Mouse (Mus musculus) stomach, embryonic 14.5 days (tissue): ENCODE results near the gene H13. TPM values are rescaled to one million over a fixed set of nuclear protein-coding genes. Genes with fewer than 3 reads are reported as not detected.

Experiments used
- ATAC-seq: fragments of 200-750 bp; cut with Nextera tagmentation; 2 replicates; pipeline ENCODE4 v1.8.0; 2017; ENCODE audit warnings: low read depth, moderate TSS enrichment; ENCODE audit not compliant: insufficient number of reproducible peaks, insufficient read depth, low FRiP score
- H3K27ac ChIP-seq: fragments of 300-500 bp; sonication (generic); 2 replicates; pipeline ENCODE4 v1.5.1; 2014; ENCODE audit warnings: mild to moderate bottlenecking, low read length, moderate library complexity, mixed read lengths
- H3K27me3 ChIP-seq: fragments of 300-500 bp; sonication (generic); 2 replicates; pipeline ENCODE4 v1.6.1; 2014; ENCODE audit warnings: low read length, control low read depth, mixed read lengths; ENCODE audit not compliant: control insufficient read depth, insufficient read depth
- H3K36me3 ChIP-seq: fragments of 300-500 bp; sonication (generic); 2 replicates; pipeline ENCODE4 v1.6.1; 2014; ENCODE audit warnings: mild to moderate bottlenecking, control low read depth, low read length, moderate library complexity, mixed read lengths; ENCODE audit not compliant: control insufficient read depth, insufficient read depth
- H3K4me1 ChIP-seq: fragments of 300-500 bp; sonication (generic); 2 replicates; pipeline ENCODE4 v1.6.1; 2014; ENCODE audit warnings: low read length, control low read depth, mixed read lengths; ENCODE audit not compliant: control insufficient read depth, insufficient read depth
- H3K4me2 ChIP-seq: fragments of 300-500 bp; sonication (generic); replicated peaks from 2 replicates; pipeline ENCODE4 v1.6.1; 2014; ENCODE audit warnings: low read depth, low read length, control low read depth
- H3K4me3 ChIP-seq: fragments of 300-500 bp; sonication (generic); 2 replicates; pipeline ENCODE4 v1.5.1; 2014; ENCODE audit warnings: low read depth, low read length, control low read depth
- H3K9ac ChIP-seq: fragments of 300-500 bp; sonication (generic); replicated peaks from 2 replicates; pipeline ENCODE4 v1.6.1; 2014; ENCODE audit warnings: low read depth, mild to moderate bottlenecking, control low read depth, low read length, moderate library complexity, mixed read lengths
- H3K9me3 ChIP-seq: fragments of 300-500 bp; sonication (generic); 2 replicates; pipeline ENCODE4 v1.6.1; 2016; ENCODE audit warnings: low read depth, low read length, control low read depth; ENCODE audit not compliant: control insufficient read depth
- WGBS: fragments of 180-500 bp; shearing (Covaris S2); extraction: QIAGEN DNeasy Blood & Tissue Kit; methylation state at CpG from one replicate; pipeline ENCODE4 v1.1.7; 2014; 5-methylcytosine and 5-hydroxymethylcytosine counted together
- polyA plus RNA-seq: library from polyadenylated mRNA; unstranded; fragments of >200 nt; fragmentation: Nextera tagmentation; extraction: Ambion mirVana; gene quantifications from 2 replicates; pipeline ENCODE4 v1.2.1, GENCODE M21; 2014

H13 gene
- polyA plus RNA-seq, 1 experiment from 2014 or later, result 122 TPM

DNA sequence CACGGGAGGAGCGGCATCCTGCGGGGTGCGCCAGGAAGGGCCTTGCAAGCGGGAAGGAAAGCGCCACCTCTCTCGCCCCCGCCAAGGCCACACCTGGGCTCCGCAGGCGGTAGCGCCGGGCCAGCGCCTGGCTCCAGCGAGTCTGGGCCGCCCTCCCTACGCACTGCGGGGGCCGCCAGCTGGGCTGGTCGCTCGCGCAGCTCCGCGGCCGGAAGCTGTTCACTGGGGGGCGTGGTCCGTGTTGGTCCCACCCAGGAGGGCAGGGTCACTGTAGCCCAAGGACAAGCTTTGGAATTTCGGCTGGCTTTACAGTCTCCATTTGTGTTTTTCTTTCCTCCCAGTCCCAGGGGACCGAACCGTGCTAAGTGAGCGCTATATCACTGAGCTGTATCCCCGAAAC lies 38.4 kb downstream of the H13 start:
- H3K9ac ChIP-seq, result peak overlapping the region; percentile 55
- WGBS, result 2% methylated on average over 31 of the region's 31 CpGs
- peak; percentile 92 for ATAC-seq
- H3K27me3 ChIP-seq, result no peaks in the 10 kb centered on the region
- peak overlapping the region; percentile 30 for H3K4me3 ChIP-seq
- H3K36me3 ChIP-seq, result peaks cover 25% of the 10 kb centered on the region
- H3K9me3 ChIP-seq, result no peaks in the 10 kb centered on the region
- H3K4me2 ChIP-seq, result peak overlapping the region; percentile 59
- peaks cover 25% of the 10 kb centered on the region; the same call in 1 of the 2 replicates for H3K4me1 ChIP-seq
- peak overlapping the region; percentile 91 for H3K27ac ChIP-seq

- 90% methylated on average over 5 of the region's 5 CpGs for WGBS
- Histone ChIP-seq H3K4me1 (peaks cover 25% of the 10 kb centered on the region; the same call in 1 of the 2 replicates), H3K27ac (no peak overlapping the region), H3K4me2 (no peak overlapping the region), H3K9me3 (no peaks in the 10 kb centered on the region), H3K4me3 (no peak overlapping the region), H3K27me3 (no peaks in the 10 kb centered on the region), H3K9ac (no peak overlapping the region), H3K36me3 (peaks cover 15% of the 10 kb centered on the region; the same call in 1 of the 2 replicates)
- ATAC-seq, result no peak
Measured at GRCm38 (mm10) chr2:152709066-152709465, 39.8 kb downstream of the H13 start.

DNA sequence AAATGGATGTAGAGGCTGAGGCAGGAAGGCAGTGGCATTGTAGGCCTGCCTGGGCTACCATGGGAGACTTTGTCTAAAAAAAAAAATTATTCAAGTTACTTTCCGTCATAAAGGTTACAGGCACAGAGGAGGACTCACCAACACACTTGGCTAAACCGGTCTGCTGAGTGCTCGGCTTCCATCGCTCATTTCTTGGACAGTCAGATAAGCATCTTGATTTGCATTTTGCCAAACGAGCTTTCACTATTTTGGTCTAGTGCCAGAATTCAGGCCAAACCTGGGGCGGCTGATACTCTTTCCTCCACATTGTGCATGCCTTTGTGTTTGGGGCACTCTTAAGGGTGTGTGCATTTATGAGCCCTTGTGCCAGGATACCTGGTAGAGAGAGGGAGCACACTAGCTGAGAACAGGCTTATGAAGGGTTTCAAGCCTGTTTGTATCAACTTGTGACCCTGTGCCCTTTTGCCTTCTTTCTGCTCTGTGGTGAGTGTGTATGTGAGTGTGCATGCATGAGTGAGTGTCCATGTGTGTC lies 47.0 kb downstream of the H13 start:
- H3K4me2 ChIP-seq, result no peak overlapping the region
- peaks cover 13% of the 10 kb centered on the region; the same call in 1 of the 2 replicates for H3K4me1 ChIP-seq
- 46% methylated on average over 6 of the region's 6 CpGs for WGBS
- no peaks in the 10 kb centered on the region for H3K36me3 ChIP-seq
- no peaks in the 10 kb centered on the region for H3K27me3 ChIP-seq
- H3K4me3 ChIP-seq, result no peak overlapping the region
- no peaks in the 10 kb centered on the region for H3K9me3 ChIP-seq
- H3K9ac ChIP-seq, result no peak overlapping the region
- ATAC-seq, result no peak
- H3K27ac ChIP-seq, result peak overlapping the region; percentile 27; the same call in 1 of the 2 replicates

GRCm38 (mm10) chr2:152717652-152718051 lies 48.4 kb downstream of the H13 start:
- no peak overlapping the region for H3K27ac ChIP-seq

GRCm38 (mm10) chr2:152718076-152718475 lies 48.8 kb downstream of the H13 start:
- Histone ChIP-seq H3K27me3 (no peaks in the 10 kb centered on the region), H3K27ac (no peak overlapping the region), H3K9me3 (no peaks in the 10 kb centered on the region), H3K4me3 (no peak overlapping the region), H3K9ac (no peak overlapping the region), H3K4me2 (no peak overlapping the region), H3K36me3 (no peaks in the 10 kb centered on the region), H3K4me1 (peaks cover 13% of the 10 kb centered on the region; the same call in 1 of the 2 replicates)
- 32% methylated on average over 6 of the region's 6 CpGs for WGBS
- ATAC-seq, result peak; percentile 25; the same call in 1 of the 2 replicates

More at GRCm38 (mm10) chr2:152717652-152718051, 48.4 kb downstream of the H13 start:
- no peak overlapping the region for H3K4me3 ChIP-seq
- 51% methylated on average over 11 of the region's 11 CpGs for WGBS
- no peak overlapping the region for H3K4me2 ChIP-seq
- ATAC-seq, result no peak
- peaks cover 13% of the 10 kb centered on the region; the same call in 1 of the 2 replicates for H3K4me1 ChIP-seq
- H3K36me3 ChIP-seq, result no peaks in the 10 kb centered on the region
- H3K9ac ChIP-seq, result no peak overlapping the region
- no peaks in the 10 kb centered on the region for H3K9me3 ChIP-seq
- no peaks in the 10 kb centered on the region for H3K27me3 ChIP-seq

DNA sequence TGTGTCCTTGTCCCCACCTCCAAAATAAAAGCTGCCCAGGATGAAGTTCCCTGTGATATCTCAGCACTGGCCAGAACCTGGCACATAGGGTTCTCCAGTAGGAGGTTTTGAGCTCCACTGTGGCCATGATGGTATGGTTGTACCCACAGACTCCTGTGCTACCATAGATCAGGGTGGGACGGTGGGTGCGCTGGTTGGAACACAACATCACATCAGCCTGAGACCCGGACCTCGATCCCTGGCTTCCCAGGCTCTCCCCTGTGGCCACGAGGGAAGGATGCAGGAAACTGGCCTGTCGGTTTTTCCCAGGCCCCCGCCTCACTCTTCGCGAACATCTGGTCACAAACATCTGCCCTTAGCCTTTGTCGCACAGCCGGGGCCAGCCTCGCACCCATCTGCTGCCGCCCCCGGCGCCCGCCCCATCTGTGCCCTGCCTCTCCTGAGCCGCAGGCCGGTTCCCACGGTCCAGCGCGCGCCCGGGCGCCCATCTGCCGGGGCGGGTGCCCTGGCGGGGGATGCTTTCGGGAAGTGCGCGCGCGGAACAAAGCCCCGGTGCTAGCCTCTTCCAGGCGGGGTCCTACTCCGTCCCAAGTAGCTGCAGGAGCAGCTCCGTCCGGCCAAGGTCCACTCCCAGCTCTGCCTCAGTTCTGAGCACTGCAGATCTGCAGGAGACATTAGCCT lies 54.5 kb downstream of the H13 start:
- ATAC-seq, result peak; percentile 19; the same call in 1 of the 2 replicates

DNA sequence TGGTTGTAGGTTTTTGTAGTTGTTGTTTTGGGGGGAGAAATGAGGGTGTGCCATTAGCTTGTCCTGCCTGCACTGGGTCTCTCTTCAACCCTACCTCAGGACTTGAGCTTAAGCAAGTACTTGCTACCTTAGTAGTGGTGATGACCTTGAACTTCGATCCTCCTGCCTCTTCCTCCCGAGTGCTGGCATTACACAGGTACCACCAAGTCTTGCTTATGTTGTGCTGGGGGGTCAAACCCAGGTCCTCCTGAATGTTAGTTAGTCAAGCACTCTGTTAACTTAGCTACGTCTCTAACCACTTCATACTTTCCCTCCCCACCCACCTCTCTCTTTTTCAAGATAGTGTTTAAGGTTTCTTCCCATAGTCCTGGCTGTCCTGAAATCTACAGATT lies 55.1 kb downstream of the H13 start:
- Histone ChIP-seq H3K27ac (peak overlapping the region; percentile 27; the same call in 1 of the 2 replicates), H3K4me1 (peaks cover 32% of the 10 kb centered on the region), H3K4me3 (peak overlapping the region; percentile 27), H3K27me3 (no peaks in the 10 kb centered on the region), H3K4me2 (peak overlapping the region; percentile 56), H3K36me3 (no peaks in the 10 kb centered on the region), H3K9me3 (no peaks in the 10 kb centered on the region), H3K9ac (0 out of 2 replicates have a peak overlapping the region, but pooled peaks have one; percentile 34)
- no peak for ATAC-seq
- WGBS, result 74% methylated on average over 3 of the region's 3 CpGs

More for the DNA sequence above, 54.5 kb downstream of the H13 start:
- peaks cover 28% of the 10 kb centered on the region for H3K4me1 ChIP-seq
- H3K27me3 ChIP-seq, result no peaks in the 10 kb centered on the region
- peak overlapping the region; percentile 34; the same call in 1 of the 2 replicates for H3K9ac ChIP-seq
- H3K9me3 ChIP-seq, result no peaks in the 10 kb centered on the region
- no peaks in the 10 kb centered on the region for H3K36me3 ChIP-seq
- peak overlapping the region; percentile 27 for H3K4me3 ChIP-seq
- peak overlapping the region; percentile 27; the same call in 1 of the 2 replicates for H3K27ac ChIP-seq
- WGBS, result 4% methylated on average over 37 of the region's 37 CpGs
- H3K4me2 ChIP-seq, result peak overlapping the region; percentile 56

DNA sequence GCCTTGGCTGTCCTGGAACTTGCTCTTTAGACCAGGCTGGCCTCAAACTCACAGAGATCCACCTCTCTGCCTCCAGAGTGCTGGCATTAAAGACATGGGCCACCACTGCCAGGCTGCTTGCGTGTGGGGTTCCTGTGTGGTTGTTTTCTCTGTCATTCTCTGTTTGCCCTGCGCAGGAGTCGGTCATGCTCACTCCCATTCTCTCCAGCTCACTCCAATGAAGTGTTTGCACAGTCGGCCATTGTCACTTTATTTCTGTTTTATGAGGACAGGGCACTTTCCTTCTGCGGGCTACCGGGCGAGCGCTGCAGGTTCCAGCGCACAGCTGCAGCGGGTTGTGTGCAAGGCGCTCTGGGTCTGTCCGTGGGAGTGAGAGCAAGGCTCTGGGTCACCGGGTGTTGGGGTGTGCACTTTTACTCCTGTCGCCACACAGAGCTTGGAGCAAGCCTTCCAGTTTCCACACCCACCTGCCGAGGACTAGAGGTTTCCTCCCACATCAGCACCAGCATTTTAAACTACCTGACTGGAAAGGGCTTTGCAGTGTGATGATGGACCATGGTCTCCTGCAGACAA lies 56.0 kb downstream of the H13 start:
- no peak overlapping the region for H3K4me2 ChIP-seq
- ATAC-seq, result no peak
- peaks cover 41% of the 10 kb centered on the region for H3K4me1 ChIP-seq
- H3K4me3 ChIP-seq, result no peak overlapping the region
- H3K27me3 ChIP-seq, result no peaks in the 10 kb centered on the region
- H3K36me3 ChIP-seq, result no peaks in the 10 kb centered on the region
- peak overlapping the region; percentile 44; the same call in 1 of the 2 replicates for H3K27ac ChIP-seq
- 56% methylated on average over 15 of the region's 15 CpGs for WGBS
- H3K9me3 ChIP-seq, result no peaks in the 10 kb centered on the region
- H3K9ac ChIP-seq, result no peak overlapping the region
